Mouse (Mus musculus) lung, embryonic 14.5 days (tissue): ENCODE results near the gene Ash1l. TPM values are rescaled to one million over a fixed set of nuclear protein-coding genes. Genes with fewer than 3 reads are reported as not detected.

Experiments used
- ATAC-seq: fragments of 200-750 bp; cut with Nextera tagmentation; 2 replicates; pipeline ENCODE4 v1.8.0; 2017; ENCODE audit warnings: mild to moderate bottlenecking, moderate TSS enrichment, moderate library complexity; ENCODE audit not compliant: insufficient read depth
- DNase-seq: peaks from one replicate; pipeline ENCODE4 v3.0.0-alpha.2; 2015
- H3K27ac ChIP-seq: fragments of 300-500 bp; sonication (generic); 2 replicates; pipeline ENCODE4 v1.5.1; 2014; ENCODE audit warnings: low read depth, mild to moderate bottlenecking, moderate library complexity
- H3K27me3 ChIP-seq: fragments of 300-500 bp; sonication (generic); 2 replicates; pipeline ENCODE4 v1.6.1; 2014; ENCODE audit warnings: low read length, control low read depth; ENCODE audit not compliant: insufficient read depth
- H3K36me3 ChIP-seq: fragments of 300-500 bp; sonication (generic); 2 replicates; pipeline ENCODE4 v1.6.1; 2014; ENCODE audit warnings: control low read depth; ENCODE audit not compliant: insufficient read depth
- H3K4me1 ChIP-seq: fragments of 300-500 bp; sonication (generic); 2 replicates; pipeline ENCODE4 v1.6.1; 2014; ENCODE audit warnings: antibody characterized with exemption, control low read depth; ENCODE audit not compliant: insufficient read depth
- H3K4me2 ChIP-seq: fragments of 300-500 bp; sonication (generic); 2 replicates; pipeline ENCODE4 v1.6.1; 2014; ENCODE audit warnings: mild to moderate bottlenecking
- H3K4me3 ChIP-seq: fragments of 300-500 bp; sonication (generic); 2 replicates; pipeline ENCODE4 v1.5.1; 2014; ENCODE audit warnings: low read depth, low read length
- H3K9ac ChIP-seq: fragments of 300-500 bp; sonication (generic); 2 replicates; pipeline ENCODE4 v1.6.1; 2014
- H3K9me3 ChIP-seq: fragments of 300-500 bp; sonication (generic); 2 replicates; pipeline ENCODE4 v1.6.1; 2016; ENCODE audit warnings: low read depth, low read length, control low read depth
- CTCF ChIP-seq: IDR thresholded peaks from 2 replicates; pipeline ENCODE4 v1.5.1; 2016; ENCODE audit warnings: antibody characterized with exemption, low read depth
- WGBS: fragments of 180-500 bp; shearing (Covaris S2); extraction: QIAGEN DNeasy Blood & Tissue Kit; methylation state at CpG from one replicate; pipeline ENCODE4 v1.1.7; 2014; 5-methylcytosine and 5-hydroxymethylcytosine counted together
- polyA plus RNA-seq: library from polyadenylated mRNA; unstranded; fragments of >200 nt; fragmentation: Nextera tagmentation; extraction: Ambion mirVana; gene quantifications from 2 replicates; pipeline ENCODE4 v1.2.1, GENCODE M21; 2014

Ash1l gene
- polyA plus RNA-seq, 1 experiment from 2014 or later: 23.1 TPM

DNA sequence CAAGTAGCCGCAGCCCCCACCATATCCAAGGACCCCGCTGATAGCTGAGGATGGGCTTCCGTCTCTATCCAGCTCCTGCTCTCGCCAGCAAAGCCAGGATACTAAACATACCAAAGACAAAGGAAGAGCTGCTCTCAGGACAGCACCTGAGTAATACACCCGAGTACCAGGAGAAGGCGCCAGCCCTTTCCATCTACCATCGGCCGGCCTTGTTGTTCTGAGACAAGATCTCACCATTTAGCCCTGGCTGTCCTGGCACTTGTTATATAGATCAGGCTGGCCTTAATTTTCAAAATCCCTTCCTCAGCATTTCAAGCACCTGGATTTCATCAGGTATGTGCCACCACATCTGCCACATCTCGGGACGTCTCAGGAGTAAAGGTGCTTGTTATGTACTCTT is 11.4 kb upstream of the Ash1l start:
- DNase-seq (no peak), ATAC-seq (no peak)
- WGBS: 87% methylated on average over 10 of the region's 10 CpGs
- H3K27ac ChIP-seq: no peak overlapping the region
- no peaks in the 10 kb centered on the region for H3K4me1 ChIP-seq
- no peak overlapping the region for H3K4me2 ChIP-seq
- H3K27me3 ChIP-seq: no peaks in the 10 kb centered on the region
- no peaks in the 10 kb centered on the region for H3K9me3 ChIP-seq
- no peak overlapping the region for H3K4me3 ChIP-seq
- no peak for TF ChIP-seq CTCF
- no peak overlapping the region for H3K9ac ChIP-seq
- H3K36me3 ChIP-seq: peaks cover 74% of the 10 kb centered on the region

GRCm38 (mm10) chr3:88939749-88940148 is 10.7 kb upstream of the Ash1l start:
- Histone ChIP-seq H3K4me1 (no peaks in the 10 kb centered on the region), H3K27me3 (no peaks in the 10 kb centered on the region), H3K36me3 (peaks cover 68% of the 10 kb centered on the region), H3K4me2 (no peak overlapping the region), H3K9ac (no peak overlapping the region), H3K27ac (no peak overlapping the region), H3K9me3 (no peaks in the 10 kb centered on the region), H3K4me3 (no peak overlapping the region)
- peak; percentile 63 for TF ChIP-seq CTCF
- ATAC-seq (no peak), DNase-seq (peak; percentile 88)
- WGBS: 75% methylated on average over 3 of the region's 3 CpGs

DNA sequence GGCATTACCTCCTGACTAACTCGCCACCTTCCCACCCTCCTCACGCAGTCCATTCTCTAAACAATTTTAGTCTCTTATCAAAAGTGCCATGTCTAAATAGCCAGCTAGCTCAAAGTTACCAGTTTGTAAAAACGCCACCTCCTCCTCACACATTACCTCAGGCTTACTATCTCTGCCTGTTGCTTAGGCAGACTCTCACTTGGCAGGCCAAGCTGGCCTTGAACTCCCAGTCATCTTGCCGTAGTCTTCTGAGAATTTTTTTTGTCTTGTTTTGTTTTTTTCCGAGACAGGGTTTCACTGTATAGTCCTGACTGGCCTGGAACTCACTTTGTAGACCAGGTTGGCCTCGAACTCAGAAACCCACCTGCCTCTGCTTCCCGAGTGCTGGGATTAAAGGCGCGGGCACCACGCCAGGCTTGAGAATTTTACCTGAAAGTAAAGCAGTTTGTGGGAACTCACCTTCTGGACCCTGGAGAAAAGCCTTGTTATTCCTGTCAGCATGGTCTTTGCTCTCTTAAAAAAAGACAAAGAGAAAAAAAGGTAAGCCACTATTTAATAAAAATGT is 8.0 kb upstream of the Ash1l start:
- TF ChIP-seq CTCF: no peak
- Histone ChIP-seq H3K4me3 (no peak overlapping the region), H3K4me2 (no peak overlapping the region), H3K27me3 (no peaks in the 10 kb centered on the region), H3K9ac (no peak overlapping the region), H3K9me3 (no peaks in the 10 kb centered on the region), H3K4me1 (no peaks in the 10 kb centered on the region), H3K36me3 (peaks cover 43% of the 10 kb centered on the region), H3K27ac (no peak overlapping the region)
- WGBS: 89% methylated on average over 10 of the region's 10 CpGs
- ATAC-seq: no peak
- DNase-seq: no peak

DNA sequence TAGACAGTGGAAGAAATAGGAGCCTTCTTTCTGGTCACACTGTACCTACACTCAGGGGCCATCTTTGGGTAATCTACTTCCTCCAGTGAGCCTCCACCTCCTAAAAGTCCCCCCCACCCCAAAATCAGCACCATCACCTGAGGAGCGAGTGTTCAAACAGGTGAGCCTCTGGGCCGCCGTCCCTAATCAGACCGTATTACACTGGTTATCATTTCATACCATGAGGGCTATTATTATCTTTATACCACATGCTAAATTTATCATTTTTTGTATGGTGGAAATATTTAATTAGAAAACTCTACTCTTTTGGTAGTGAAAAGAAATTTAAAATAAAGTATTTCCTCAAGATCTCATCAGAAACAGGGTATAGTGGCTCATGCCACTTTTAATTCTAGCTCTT is 6.3 kb upstream of the Ash1l start:
- no peak for DNase-seq
- no peak for TF ChIP-seq CTCF
- Histone ChIP-seq H3K27ac (no peak overlapping the region), H3K9ac (no peak overlapping the region), H3K9me3 (no peaks in the 10 kb centered on the region), H3K4me2 (no peak overlapping the region), H3K27me3 (no peaks in the 10 kb centered on the region), H3K36me3 (peaks cover 28% of the 10 kb centered on the region), H3K4me1 (peaks cover 14% of the 10 kb centered on the region; the same call in 1 of the 2 replicates), H3K4me3 (no peak overlapping the region)
- no peak for ATAC-seq
- WGBS: 90% methylated on average over 4 of the region's 4 CpGs

DNA sequence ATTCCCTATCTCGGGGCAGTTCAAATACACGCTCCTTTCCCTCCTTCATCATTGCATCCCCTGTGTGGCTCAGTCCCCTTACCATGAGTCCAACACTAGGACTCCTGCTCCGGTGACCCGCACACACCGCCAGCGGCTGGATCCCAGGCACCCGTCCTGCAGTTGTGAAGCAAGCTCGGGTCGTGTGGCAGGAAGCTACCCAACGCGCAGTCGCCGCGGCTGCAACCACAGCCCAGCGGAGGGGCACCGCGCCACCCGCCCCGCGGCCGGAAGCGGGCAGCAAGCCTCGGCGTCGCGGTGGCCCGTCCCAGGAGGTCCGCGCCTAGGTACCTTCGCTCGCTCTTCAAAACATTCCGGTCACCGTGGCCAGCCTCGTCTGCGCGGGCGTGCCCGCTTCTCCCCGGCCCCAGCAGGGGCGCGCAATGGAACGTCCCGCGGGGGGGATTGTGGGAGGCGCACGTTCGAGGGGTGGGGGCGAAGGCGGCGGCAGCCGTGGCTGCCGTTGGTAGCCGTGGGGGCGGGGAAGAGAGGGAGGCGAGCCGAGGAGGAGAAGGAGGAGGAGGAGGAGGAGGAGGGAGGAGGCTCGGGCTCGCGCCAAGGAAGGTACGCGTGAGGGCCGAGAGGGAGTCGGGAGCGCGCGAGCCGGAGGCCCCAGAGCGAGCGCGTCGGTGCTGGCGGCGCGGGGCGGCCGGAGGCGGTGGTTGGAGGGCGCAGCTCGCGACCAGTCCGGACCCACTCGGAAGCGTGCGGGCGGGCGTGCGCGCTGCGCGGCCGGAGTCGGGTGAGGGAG is 441 bp upstream of the Ash1l start:
- under 1% methylated on average over 71 of the region's 92 CpGs for WGBS
- Histone ChIP-seq H3K9me3 (no peaks in the 10 kb centered on the region), H3K4me3 (peak overlapping the region; percentile 86), H3K4me1 (peaks cover 15% of the 10 kb centered on the region; the same call in 1 of the 2 replicates), H3K36me3 (no peaks in the 10 kb centered on the region), H3K4me2 (peak overlapping the region; percentile 81), H3K9ac (peak overlapping the region; percentile 98), H3K27me3 (no peaks in the 10 kb centered on the region), H3K27ac (peak overlapping the region; percentile 99)
- DNase-seq (peak; percentile 94), ATAC-seq (peak; percentile 96)
- peak; percentile 34 for TF ChIP-seq CTCF

- DNase-seq: peak; percentile 2
- H3K4me2 ChIP-seq: peak overlapping the region; percentile 81
- H3K4me1 ChIP-seq: peaks cover 15% of the 10 kb centered on the region; the same call in 1 of the 2 replicates
- ATAC-seq: no peak
- H3K27ac ChIP-seq: peak overlapping the region; percentile 99
- H3K9ac ChIP-seq: peak overlapping the region; percentile 98
- no peaks in the 10 kb centered on the region for H3K9me3 ChIP-seq
- 1% methylated on average over 5 of the region's 5 CpGs for WGBS
- H3K27me3 ChIP-seq: no peaks in the 10 kb centered on the region
- peak overlapping the region; percentile 86 for H3K4me3 ChIP-seq
- TF ChIP-seq CTCF: no peak
- H3K36me3 ChIP-seq: no peaks in the 10 kb centered on the region
Measured at GRCm38 (mm10) chr3:88951327-88951800, 942 bp downstream of the Ash1l start.

DNA sequence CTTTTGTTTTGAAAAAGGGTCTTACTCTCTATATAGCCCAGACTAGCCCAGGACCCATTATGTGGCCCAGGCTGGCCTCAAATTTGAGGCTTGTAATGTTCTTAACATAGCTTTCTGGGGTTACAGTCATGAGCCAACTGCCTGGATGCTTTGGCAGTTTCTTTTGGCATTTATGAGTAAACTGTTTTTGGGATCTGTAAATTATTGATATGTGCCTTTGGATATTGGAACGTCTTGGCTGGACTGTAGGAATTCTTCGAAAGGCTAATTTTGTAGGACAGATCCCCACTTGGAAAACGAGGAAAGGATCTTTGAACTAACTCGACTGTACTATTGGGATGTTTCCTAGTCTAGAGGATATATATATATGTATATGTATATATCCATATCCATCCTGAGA is 2.8 kb downstream of the Ash1l start:
- 78% methylated on average over 4 of the region's 4 CpGs for WGBS
- Histone ChIP-seq H3K4me3 (no peak overlapping the region), H3K36me3 (no peaks in the 10 kb centered on the region), H3K9ac (no peak overlapping the region), H3K27ac (no peak overlapping the region), H3K4me2 (no peak overlapping the region), H3K27me3 (no peaks in the 10 kb centered on the region), H3K9me3 (no peaks in the 10 kb centered on the region), H3K4me1 (peaks cover 10% of the 10 kb centered on the region; the same call in 1 of the 2 replicates)
- ATAC-seq (no peak), DNase-seq (no peak)
- TF ChIP-seq CTCF: no peak
